In genomic region chr12:85433850-85434249, GRCm38 (mm10) we compare ENCODE assay signal across 27 mouse cellular contexts. TPM values are rescaled to one million over a fixed set of nuclear protein-coding genes. Genes with fewer than 3 reads are reported as not detected.
A peak's percentile ranks its signal among the peaks of the same experiment; 100 is the strongest.
DNase-seq lines count a peak whose midpoint lies in the region; ATAC-seq and TF ChIP-seq lines count a peak whose summit lies in the region.
"Had no signal": no experiment of that assay in that cellular context is flagged by ENCODE, and none has a peak within 500 bp of the region (broad histone marks: within the 10 kb centered on the region; RNA-seq: fewer than 3 reads in every experiment).

No protein-coding gene starts in this region.

- no peak for TF ChIP-seq EP300 in heart, adult 2 months (IDR thresholded peaks at IDR 0.05; ENCODE audit: insufficient read depth, low read depth, low read length)

- H3K9me3 ChIP-seq in forebrain, embryonic 10.5 days: no peaks in the 10 kb centered on the region
- H3K9me3 ChIP-seq in forebrain, embryonic 15.5 days: no peaks in the 10 kb centered on the region
- no peaks in the 10 kb centered on the region for H3K9me3 ChIP-seq in heart, embryonic 11.5 days (replicated peaks; ENCODE audit: control insufficient read depth, low read length)
- no peaks in the 10 kb centered on the region for H3K9me3 ChIP-seq in midbrain, embryonic 10.5 days (replicated peaks)
- H3K9me3 ChIP-seq in midbrain, embryonic 15.5 days: no peaks in the 10 kb centered on the region
- H3K9me3 ChIP-seq in limb, embryonic 10.5 days (replicated peaks): no peaks in the 10 kb centered on the region
- H3K9me3 ChIP-seq: limb, embryonic 12.5 days; liver, embryonic 15.5 days; neural tube, embryonic 13.5 days; stomach, embryonic 15.5 days had no signal

- peak; percentile 41 for DNase-seq in forebrain, embryonic 10.5 days (ENCODE audit: extremely low spot score, low spot score)
- DNase-seq in heart, adult 2 months: no peak
- peak; percentile 18 for DNase-seq in midbrain, embryonic 10.5 days (ENCODE audit: low spot score)
- no peak for DNase-seq in limb, embryonic 10.5 days (ENCODE audit: low spot score)
- no peak for DNase-seq in right cerebral cortex, postnatal 10 days (ENCODE audit: low spot score in 2 of 2)
- DNase-seq: adrenal gland, postnatal 10 days; cerebellum, adult 8-10 months; cerebellum, postnatal 36 days; forebrain, postnatal 0 days; gastrocnemius, postnatal 14 days; heart, adult 11 months; kidney, adult 8-10 months; kidney, postnatal 10 days; lung, embryonic 14.5 days; lung, postnatal 14 days; right cerebral cortex, postnatal 25 days; thymus, adult 18-20 months; thymus, postnatal 25 days had no signal

- no peak for TF ChIP-seq POLR2A in heart, adult 2 months (IDR thresholded peaks at IDR 0.05; ENCODE audit: insufficient read depth, low read depth, low read length)

- TF ChIP-seq CTCF in heart, adult 2 months (IDR thresholded peaks at IDR 0.05): no peak

- ATAC-seq in forebrain, embryonic 15.5 days (replicated peaks): no peak
- no peak for ATAC-seq in heart, embryonic 11.5 days (replicated peaks; ENCODE audit: insufficient number of reproducible peaks, low FRiP score, low TSS enrichment)
- no peak for ATAC-seq in midbrain, embryonic 15.5 days (replicated peaks)
- ATAC-seq: forebrain, postnatal 0 days; intestine, embryonic 16.5 days had no signal

- WGBS in forebrain, embryonic 10.5 days: 5% methylated on average over 3 of the region's 3 CpGs
- WGBS in forebrain, embryonic 15.5 days: 2% methylated on average over 3 of the region's 3 CpGs
- 24% methylated on average over 3 of the region's 3 CpGs for WGBS in heart, embryonic 11.5 days (ENCODE audit: insufficient replicate concordance)
- whole genome bisulfite sequencing in heart, adult 2 months: 71% methylated on average over 3 of the region's 3 CpGs
- 9% methylated on average over 3 of the region's 3 CpGs for WGBS in midbrain, embryonic 10.5 days
- WGBS in midbrain, embryonic 15.5 days: 7% methylated on average over 3 of the region's 3 CpGs
- 42% methylated on average over 3 of the region's 3 CpGs for WGBS in limb, embryonic 10.5 days

- peak overlapping the region; percentile 80 for H3K27ac ChIP-seq in forebrain, embryonic 10.5 days
- no peak overlapping the region for H3K27ac ChIP-seq in forebrain, embryonic 15.5 days (replicated peaks)
- H3K27ac ChIP-seq in heart, embryonic 11.5 days (ENCODE audit: low read depth, low read length): 0 out of 2 replicates have a peak overlapping the region, but pooled peaks have one; percentile 29
- no peak overlapping the region for H3K27ac ChIP-seq in heart, adult 2 months
- peak overlapping the region; percentile 60; the same call in 1 of the 2 replicates for H3K27ac ChIP-seq in midbrain, embryonic 10.5 days (replicated peaks)
- no peak overlapping the region for H3K27ac ChIP-seq in midbrain, embryonic 15.5 days
- peak overlapping the region; percentile 1; the same call in 1 of the 2 replicates for H3K27ac ChIP-seq in limb, embryonic 10.5 days
- H3K27ac ChIP-seq: limb, embryonic 12.5 days; liver, embryonic 15.5 days; neural tube, embryonic 13.5 days; stomach, embryonic 15.5 days had no signal

- H3K27me3 ChIP-seq in forebrain, embryonic 10.5 days (ENCODE audit: poor library complexity, severe bottlenecking): 0 out of 2 replicates have a peak, but pooled peaks cover 5% of the 10 kb centered on the region
- H3K27me3 ChIP-seq in forebrain, embryonic 15.5 days: no peaks in the 10 kb centered on the region
- H3K27me3 ChIP-seq in heart, embryonic 11.5 days (ENCODE audit: control insufficient read depth, insufficient read depth, low read length): no peaks in the 10 kb centered on the region
- no peaks in the 10 kb centered on the region for H3K27me3 ChIP-seq in heart, adult 2 months (ENCODE audit: control insufficient read depth, insufficient read depth, low read length)
- H3K27me3 ChIP-seq in midbrain, embryonic 10.5 days (ENCODE audit: low read depth, poor library complexity, severe bottlenecking): no peaks in the 10 kb centered on the region
- H3K27me3 ChIP-seq in midbrain, embryonic 15.5 days (replicated peaks): no peaks in the 10 kb centered on the region
- no peaks in the 10 kb centered on the region for H3K27me3 ChIP-seq in limb, embryonic 10.5 days (ENCODE audit: low read depth, poor library complexity, severe bottlenecking)
- H3K27me3 ChIP-seq: limb, embryonic 12.5 days; neural tube, embryonic 13.5 days; stomach, embryonic 15.5 days had no signal

- no peaks in the 10 kb centered on the region for H3K36me3 ChIP-seq in forebrain, embryonic 10.5 days (replicated peaks)
- no peaks in the 10 kb centered on the region for H3K36me3 ChIP-seq in forebrain, embryonic 15.5 days
- no peaks in the 10 kb centered on the region for H3K36me3 ChIP-seq in heart, embryonic 11.5 days (ENCODE audit: control insufficient read depth, insufficient read depth, low read length)
- no peaks in the 10 kb centered on the region for H3K36me3 ChIP-seq in heart, adult 2 months (ENCODE audit: control insufficient read depth, insufficient read depth, low read length)
- H3K36me3 ChIP-seq in midbrain, embryonic 10.5 days: no peaks in the 10 kb centered on the region
- H3K36me3 ChIP-seq in midbrain, embryonic 15.5 days (replicated peaks): no peaks in the 10 kb centered on the region
- H3K36me3 ChIP-seq in limb, embryonic 10.5 days: no peaks in the 10 kb centered on the region
- H3K36me3 ChIP-seq: limb, embryonic 12.5 days; liver, embryonic 15.5 days; neural tube, embryonic 13.5 days; stomach, embryonic 15.5 days had no signal

- no peak overlapping the region for H3K4me2 ChIP-seq in forebrain, embryonic 15.5 days (replicated peaks)
- no peak overlapping the region for H3K4me2 ChIP-seq in heart, embryonic 11.5 days
- H3K4me2 ChIP-seq in midbrain, embryonic 15.5 days: no peak overlapping the region
- H3K4me2 ChIP-seq: limb, embryonic 12.5 days; liver, embryonic 15.5 days; lung, embryonic 14.5 days; neural tube, embryonic 13.5 days; stomach, embryonic 15.5 days had no signal

- peaks cover 60% of the 10 kb centered on the region for H3K4me1 ChIP-seq in forebrain, embryonic 10.5 days
- peaks cover 36% of the 10 kb centered on the region for H3K4me1 ChIP-seq in forebrain, embryonic 15.5 days
- peaks cover 36% of the 10 kb centered on the region for H3K4me1 ChIP-seq in heart, embryonic 11.5 days (ENCODE audit: control insufficient read depth, insufficient read depth, low read length)
- H3K4me1 ChIP-seq in heart, adult 2 months (ENCODE audit: control insufficient read depth, insufficient read depth, low read length): peaks cover 10% of the 10 kb centered on the region
- H3K4me1 ChIP-seq in midbrain, embryonic 10.5 days: peaks cover 29% of the 10 kb centered on the region
- H3K4me1 ChIP-seq in midbrain, embryonic 15.5 days: peaks cover 21% of the 10 kb centered on the region
- H3K4me1 ChIP-seq in limb, embryonic 10.5 days: peaks cover 49% of the 10 kb centered on the region
- H3K4me1 ChIP-seq: liver, embryonic 15.5 days had no signal

- intact Hi-C loops in heart, adult 2 months (cut with DNase I): no loop called here

- H3K4me3 ChIP-seq in forebrain, embryonic 10.5 days: peak overlapping the region; percentile 10; the same call in 1 of the 2 replicates
- H3K4me3 ChIP-seq in forebrain, embryonic 15.5 days: no peak overlapping the region
- no peak overlapping the region for H3K4me3 ChIP-seq in heart, embryonic 11.5 days (ENCODE audit: low read depth, low read length)
- no peak overlapping the region for H3K4me3 ChIP-seq in heart, adult 2 months
- no peak overlapping the region for H3K4me3 ChIP-seq in midbrain, embryonic 10.5 days
- no peak overlapping the region for H3K4me3 ChIP-seq in midbrain, embryonic 15.5 days
- no peak overlapping the region for H3K4me3 ChIP-seq in limb, embryonic 10.5 days
- H3K4me3 ChIP-seq: erythroblast, embryonic 14.5 days; limb, embryonic 12.5 days; liver, embryonic 15.5 days; neural tube, embryonic 13.5 days; stomach, embryonic 15.5 days had no signal

- H3K9ac ChIP-seq in forebrain, embryonic 15.5 days (replicated peaks): no peak overlapping the region
- no peak overlapping the region for H3K9ac ChIP-seq in heart, embryonic 11.5 days (ENCODE audit: low read depth, low read length)
- no peak overlapping the region for H3K9ac ChIP-seq in heart, adult 2 months (ENCODE audit: low read depth, low read length)
- H3K9ac ChIP-seq in midbrain, embryonic 15.5 days: no peak overlapping the region
- H3K9ac ChIP-seq: forebrain, postnatal 0 days; limb, embryonic 12.5 days; liver, embryonic 15.5 days; lung, embryonic 14.5 days; neural tube, embryonic 13.5 days; stomach, embryonic 15.5 days had no signal

- H3K79me2 ChIP-seq in heart, adult 2 months (replicated peaks; ENCODE audit: control insufficient read depth, insufficient read depth, low read length): no peaks in the 10 kb centered on the region

RNA-seq across cellular contexts. Expression of gene Fos, which starts 39.8 kb away (rescaled TPM):
- 0.34 and 1.2 TPM in 2 replicates for polyA plus RNA-seq in forebrain, embryonic 10.5 days (2016; fragmentation: Nextera tagmentation; extraction: Ambion mirVana)
- 1.6 and 2.2 TPM in 2 replicates for polyA plus RNA-seq in forebrain, embryonic 15.5 days (2015; fragmentation: Nextera tagmentation; extraction: Ambion mirVana)
- 4.5 and 6.3 TPM in 2 replicates for polyA plus RNA-seq in heart, embryonic 11.5 days (2014; fragmentation: Nextera tagmentation; extraction: Ambion mirVana)
- total RNA-seq in heart, adult 2 months (2021): 1 to 10 TPM; 3.0 to 5.7 TPM
- polyA plus RNA-seq in heart, adult 2 months (2012; rRNA removed): 9.1 and 12.6 TPM in 2 replicates
- polyA plus RNA-seq in midbrain, embryonic 10.5 days (2016; fragmentation: Nextera tagmentation; extraction: Ambion mirVana): 0.54 and 1.1 TPM in 2 replicates
- 1.4 and 1.6 TPM in 2 replicates for polyA plus RNA-seq in midbrain, embryonic 15.5 days (2015; fragmentation: Nextera tagmentation; extraction: Ambion mirVana)
- 0.76 and 0.80 TPM in 2 replicates for polyA plus RNA-seq in limb, embryonic 10.5 days (2016; fragmentation: Nextera tagmentation; extraction: Ambion mirVana)

RNA-seq across cellular contexts. Expression of gene Tmed10, which starts 59.2 kb away (rescaled TPM):
- 245 and 247 TPM in 2 replicates for polyA plus RNA-seq in forebrain, embryonic 10.5 days (2016; fragmentation: Nextera tagmentation; extraction: Ambion mirVana)
- 150 and 156 TPM in 2 replicates for polyA plus RNA-seq in forebrain, embryonic 15.5 days (2015; fragmentation: Nextera tagmentation; extraction: Ambion mirVana)
- 330 and 334 TPM in 2 replicates for polyA plus RNA-seq in heart, embryonic 11.5 days (2014; fragmentation: Nextera tagmentation; extraction: Ambion mirVana)
- total RNA-seq in heart, adult 2 months (2021): 100 to 1,000 TPM; 164 to 186 TPM
- 108 and 130 TPM in 2 replicates for polyA plus RNA-seq in heart, adult 2 months (2012; rRNA removed)
- polyA plus RNA-seq in midbrain, embryonic 10.5 days (2016; fragmentation: Nextera tagmentation; extraction: Ambion mirVana): 258 and 269 TPM in 2 replicates
- polyA plus RNA-seq in midbrain, embryonic 15.5 days (2015; fragmentation: Nextera tagmentation; extraction: Ambion mirVana): 172 and 173 TPM in 2 replicates
- 264 and 277 TPM in 2 replicates for polyA plus RNA-seq in limb, embryonic 10.5 days (2016; fragmentation: Nextera tagmentation; extraction: Ambion mirVana)

Comparison
In these comparisons a context has a peak if more than half of its experiments do, and no peak if none do; other contexts are left out.
1. H3K27ac ChIP-seq: peak in forebrain, embryonic 10.5 days (single experiment), heart, embryonic 11.5 days (single experiment), midbrain, embryonic 10.5 days (single experiment) and limb, embryonic 10.5 days (single experiment); none in forebrain, embryonic 15.5 days (single experiment), heart, adult 2 months (single experiment) and midbrain, embryonic 15.5 days (single experiment).
2. DNase-seq: peak in forebrain, embryonic 10.5 days (single experiment) and midbrain, embryonic 10.5 days (single experiment); none in heart, adult 2 months (0 of 2), limb, embryonic 10.5 days (single experiment) and right cerebral cortex, postnatal 10 days (0 of 2).